Mouse (Mus musculus): ENCODE results near the gene Nxpe5. TPM values are rescaled to one million over a fixed set of nuclear protein-coding genes. Genes with fewer than 3 reads are reported as not detected.

Nxpe5 gene
- polyA plus RNA-seq, 1 experiment = 0.33 TPM

GRCm38 (mm10) chr5:138275216-138276050, 49.7 kb downstream of the Nxpe5 start:
- H3K4me1 ChIP-seq (ENCODE audit: control insufficient read depth, insufficient read depth, low read length) = no peaks in the 10 kb centered on the region
- H3K4me3 ChIP-seq (ENCODE audit: insufficient read depth, low read depth, low read length) = no peak overlapping the region
- peak; percentile 56 for DNase-seq
- no peaks in the 10 kb centered on the region for H3K36me3 ChIP-seq (ENCODE audit: control insufficient read depth, insufficient read depth, low read length)
- TF ChIP-seq POLR2A (IDR thresholded peaks at IDR 0.05; ENCODE audit: low read depth, low read length) (no peak), CTCF (conservative IDR thresholded peaks at IDR 0.05; ENCODE audit: insufficient read depth, insufficient read length, low read depth, low read length) (no peak)
- WGBS = 31% methylated on average over 41 of the region's 41 CpGs
- no peak overlapping the region for H3K27ac ChIP-seq (ENCODE audit: insufficient read depth, low read depth, low read length)
- no peaks in the 10 kb centered on the region for H3K27me3 ChIP-seq (replicated peaks; ENCODE audit: control insufficient read depth, insufficient read depth, low read length)

DNA sequence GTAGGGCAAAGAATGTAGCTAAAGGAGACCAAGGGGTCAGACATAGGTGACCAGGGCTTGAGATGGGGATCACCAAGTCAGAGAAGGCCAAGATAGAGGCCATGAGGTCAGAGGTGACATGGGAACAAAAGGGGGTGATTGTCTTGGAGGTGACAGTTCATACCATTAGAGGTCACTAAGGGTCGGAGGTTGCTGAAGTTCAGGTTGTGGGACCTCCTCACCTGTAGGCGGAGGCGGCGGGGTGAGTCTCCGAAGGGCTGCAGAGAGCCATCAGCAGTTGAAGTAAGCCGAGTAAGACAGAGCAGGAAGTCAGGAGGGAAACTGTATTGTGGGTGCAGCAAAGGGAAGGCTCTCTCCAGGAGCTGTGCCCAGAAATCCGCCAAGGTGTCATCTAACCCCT, 52.3 kb downstream of the Nxpe5 start:
- Histone ChIP-seq H3K4me3 (ENCODE audit: insufficient read depth, low read depth, low read length) (no peak overlapping the region), H3K4me1 (ENCODE audit: control insufficient read depth, insufficient read depth, low read length) (no peaks in the 10 kb centered on the region), H3K36me3 (ENCODE audit: control insufficient read depth, insufficient read depth, low read length) (no peaks in the 10 kb centered on the region), H3K27ac (ENCODE audit: insufficient read depth, low read depth, low read length) (no peak overlapping the region), H3K27me3 (replicated peaks; ENCODE audit: control insufficient read depth, insufficient read depth, low read length) (no peaks in the 10 kb centered on the region)
- 94% methylated on average over 7 of the region's 7 CpGs for WGBS
- TF ChIP-seq CTCF (conservative IDR thresholded peaks at IDR 0.05; ENCODE audit: insufficient read depth, insufficient read length, low read depth, low read length) (no peak), POLR2A (IDR thresholded peaks at IDR 0.05; ENCODE audit: low read depth, low read length) (no peak)
- DNase-seq = no peak

GRCm38 (mm10) chr5:138279585-138280424, 54.1 kb downstream of the Nxpe5 start, which contains the start of the genes Gm43720, Gpc2 and Stag3:
Gene Gm43720 (minus strand): TSS chr5:138279958.
Gene Gpc2 (minus strand): TSS chr5:138280005.
Gene Stag3 (plus strand): TSS chr5:138280240.
- 2% methylated on average over 56 of the region's 56 CpGs for WGBS
- TF ChIP-seq CTCF (conservative IDR thresholded peaks at IDR 0.05; ENCODE audit: insufficient read depth, insufficient read length, low read depth, low read length) = no peak
- TF ChIP-seq POLR2A (IDR thresholded peaks at IDR 0.05; ENCODE audit: low read depth, low read length) = no peak
- no peak within 1 kb of the TSS for H3K27ac ChIP-seq (ENCODE audit: insufficient read depth, low read depth, low read length)
- no peaks in the 10 kb centered on the region for H3K4me1 ChIP-seq (ENCODE audit: control insufficient read depth, insufficient read depth, low read length)
- H3K27me3 ChIP-seq (replicated peaks; ENCODE audit: control insufficient read depth, insufficient read depth, low read length) = no peaks in the 10 kb centered on the region
- H3K36me3 ChIP-seq (ENCODE audit: control insufficient read depth, insufficient read depth, low read length) = no peaks in the 10 kb centered on the region
- peak; percentile 83 for DNase-seq
- H3K4me3 ChIP-seq (ENCODE audit: insufficient read depth, low read depth, low read length) = peak within 1 kb of the TSS; percentile 37

GRCm38 (mm10) chr5:138280425-138280768, 54.7 kb downstream of the Nxpe5 start:
- Histone ChIP-seq H3K27me3 (replicated peaks; ENCODE audit: control insufficient read depth, insufficient read depth, low read length) (no peaks in the 10 kb centered on the region; the same call in 1 of the 2 replicates), H3K4me3 (ENCODE audit: insufficient read depth, low read depth, low read length) (peak overlapping the region; percentile 34; the same call in 1 of the 2 replicates), H3K4me1 (ENCODE audit: control insufficient read depth, insufficient read depth, low read length) (no peaks in the 10 kb centered on the region), H3K36me3 (ENCODE audit: control insufficient read depth, insufficient read depth, low read length) (no peaks in the 10 kb centered on the region), H3K27ac (ENCODE audit: insufficient read depth, low read depth, low read length) (no peak overlapping the region)
- 27% methylated on average over 26 of the region's 26 CpGs for WGBS
- DNase-seq = peak; percentile 16
- TF ChIP-seq CTCF (conservative IDR thresholded peaks at IDR 0.05; ENCODE audit: insufficient read depth, insufficient read length, low read depth, low read length) (no peak), POLR2A (IDR thresholded peaks at IDR 0.05; ENCODE audit: low read depth, low read length) (no peak)

- no peak overlapping the region for H3K27ac ChIP-seq (ENCODE audit: insufficient read depth, low read depth, low read length)
- WGBS = 90% methylated on average over 15 of the region's 15 CpGs
- no peak for DNase-seq
- no peaks in the 10 kb centered on the region; the same call in 1 of the 2 replicates for H3K27me3 ChIP-seq (replicated peaks; ENCODE audit: control insufficient read depth, insufficient read depth, low read length)
- H3K4me1 ChIP-seq (ENCODE audit: control insufficient read depth, insufficient read depth, low read length) = no peaks in the 10 kb centered on the region
- no peak overlapping the region for H3K4me3 ChIP-seq (ENCODE audit: insufficient read depth, low read depth, low read length)
- TF ChIP-seq POLR2A (IDR thresholded peaks at IDR 0.05; ENCODE audit: low read depth, low read length) (no peak), CTCF (conservative IDR thresholded peaks at IDR 0.05; ENCODE audit: insufficient read depth, insufficient read length, low read depth, low read length) (no peak)
- H3K36me3 ChIP-seq (ENCODE audit: control insufficient read depth, insufficient read depth, low read length) = no peaks in the 10 kb centered on the region
Observed at GRCm38 (mm10) chr5:138280829-138281228, 55.1 kb downstream of the Nxpe5 start.

DNA sequence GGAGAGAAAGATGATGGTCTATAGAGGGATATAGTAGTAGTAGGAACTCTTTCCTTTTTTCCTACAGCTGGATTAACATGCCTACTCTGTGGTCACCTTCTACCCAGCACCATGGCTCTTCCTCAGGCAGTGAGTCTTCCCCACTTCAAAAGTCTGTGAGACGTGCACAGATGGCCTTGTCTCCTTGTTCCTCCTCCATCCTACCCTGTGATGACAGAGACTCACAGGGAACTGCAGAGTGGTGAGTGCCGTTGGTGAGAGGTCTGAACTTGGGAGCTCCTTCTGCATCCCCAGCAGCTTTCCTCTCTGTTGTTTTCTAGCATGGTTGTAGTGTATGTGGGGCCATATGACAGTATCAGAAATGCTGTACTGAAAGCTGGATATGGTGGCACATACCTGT, 56.1 kb downstream of the Nxpe5 start:
- Histone ChIP-seq H3K27me3 (replicated peaks; ENCODE audit: control insufficient read depth, insufficient read depth, low read length) (no peaks in the 10 kb centered on the region; the same call in 1 of the 2 replicates), H3K27ac (ENCODE audit: insufficient read depth, low read depth, low read length) (no peak overlapping the region), H3K4me1 (ENCODE audit: control insufficient read depth, insufficient read depth, low read length) (no peaks in the 10 kb centered on the region), H3K36me3 (ENCODE audit: control insufficient read depth, insufficient read depth, low read length) (no peaks in the 10 kb centered on the region), H3K4me3 (ENCODE audit: insufficient read depth, low read depth, low read length) (no peak overlapping the region)
- no peak for TF ChIP-seq CTCF (conservative IDR thresholded peaks at IDR 0.05; ENCODE audit: insufficient read depth, insufficient read length, low read depth, low read length)
- no peak for TF ChIP-seq POLR2A (IDR thresholded peaks at IDR 0.05; ENCODE audit: low read depth, low read length)
- WGBS = 86% methylated on average over 2 of the region's 2 CpGs
- no peak for DNase-seq

- Histone ChIP-seq H3K27ac (ENCODE audit: insufficient read depth, low read depth, low read length) (no peak overlapping the region), H3K4me3 (ENCODE audit: insufficient read depth, low read depth, low read length) (no peak overlapping the region), H3K27me3 (replicated peaks; ENCODE audit: control insufficient read depth, insufficient read depth, low read length) (no peaks in the 10 kb centered on the region; the same call in 1 of the 2 replicates), H3K4me1 (ENCODE audit: control insufficient read depth, insufficient read depth, low read length) (no peaks in the 10 kb centered on the region), H3K36me3 (ENCODE audit: control insufficient read depth, insufficient read depth, low read length) (no peaks in the 10 kb centered on the region)
- 82% methylated on average over 1 of the region's 1 CpGs for WGBS
- no peak for TF ChIP-seq CTCF (conservative IDR thresholded peaks at IDR 0.05; ENCODE audit: insufficient read depth, insufficient read length, low read depth, low read length)
- no peak for TF ChIP-seq POLR2A (IDR thresholded peaks at IDR 0.05; ENCODE audit: low read depth, low read length)
- no peak for DNase-seq
Observed at GRCm38 (mm10) chr5:138283540-138283939, 57.8 kb downstream of the Nxpe5 start.

Measured in kidney, adult 2 months (tissue).